Mouse (Mus musculus): ENCODE results near the gene Krt31. TPM values are rescaled to one million over a fixed set of nuclear protein-coding genes. Genes with fewer than 3 reads are reported as not detected.

Gene Krt31
- not detected in 2 replicates for polyA plus RNA-seq (2015; fragmentation: Nextera tagmentation; extraction: Ambion mirVana)

DNA sequence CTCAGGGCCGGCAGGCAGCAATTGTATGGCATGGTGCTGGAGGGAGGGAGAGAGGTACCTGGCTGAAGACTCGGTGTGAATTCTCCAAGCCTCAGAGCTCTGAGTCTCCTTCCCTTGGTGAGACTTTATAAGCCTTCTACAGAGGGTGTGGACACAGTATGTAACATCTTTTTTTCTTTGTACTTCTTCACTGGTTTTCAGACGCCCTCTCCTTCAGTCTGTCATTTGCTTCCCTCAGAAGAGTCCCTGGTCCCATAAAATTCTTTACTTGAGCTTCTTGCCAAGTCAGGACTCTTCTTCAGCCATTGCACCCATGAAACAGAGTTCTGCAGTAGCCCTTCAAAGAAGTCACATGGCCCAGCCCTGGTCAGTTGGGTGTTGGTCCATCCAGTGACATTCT is at the start of gene Krt31:
TSS of gene Krt31 (minus strand) at position 101 of the 400 bp plus-strand sequence.
- H3K4me1 ChIP-seq, result no peaks in the 10 kb centered on the region
- no peak for ATAC-seq
- no peak within 1 kb of the TSS for H3K9ac ChIP-seq
- no peak within 1 kb of the TSS for H3K27ac ChIP-seq
- H3K27me3 ChIP-seq, result no peaks in the 10 kb centered on the region
- no peak within 1 kb of the TSS for H3K4me2 ChIP-seq
- WGBS, result 83% methylated on average over 3 of the region's 3 CpGs
- no peaks in the 10 kb centered on the region for H3K9me3 ChIP-seq (replicated peaks)
- no peak within 1 kb of the TSS for H3K4me3 ChIP-seq
- H3K36me3 ChIP-seq (ENCODE audit: poor library complexity, severe bottlenecking), result no peaks in the 10 kb centered on the region

GRCm38 (mm10) chr11:100097819-100098218 is 47.5 kb upstream of the Krt31 start:
- H3K9me3 ChIP-seq (replicated peaks), result no peaks in the 10 kb centered on the region
- no peaks in the 10 kb centered on the region for H3K4me1 ChIP-seq
- H3K4me3 ChIP-seq, result no peak overlapping the region
- H3K9ac ChIP-seq, result no peak overlapping the region
- H3K36me3 ChIP-seq (ENCODE audit: poor library complexity, severe bottlenecking), result no peaks in the 10 kb centered on the region
- no peak overlapping the region for H3K27ac ChIP-seq
- no peaks in the 10 kb centered on the region for H3K27me3 ChIP-seq
- no peak overlapping the region for H3K4me2 ChIP-seq
- WGBS, result 85% methylated on average over 9 of the region's 9 CpGs
- ATAC-seq, result no peak

- H3K27ac ChIP-seq, result no peak within 1 kb of the TSS
- ATAC-seq, result no peak
- H3K4me3 ChIP-seq, result no peak within 1 kb of the TSS
- H3K4me2 ChIP-seq, result no peak within 1 kb of the TSS
- H3K9ac ChIP-seq, result no peak within 1 kb of the TSS
- no peaks in the 10 kb centered on the region for H3K36me3 ChIP-seq (ENCODE audit: poor library complexity, severe bottlenecking)
- H3K27me3 ChIP-seq, result no peaks in the 10 kb centered on the region
- WGBS, result 50% methylated on average over 9 of the region's 9 CpGs
- no peaks in the 10 kb centered on the region for H3K4me1 ChIP-seq
- no peaks in the 10 kb centered on the region for H3K9me3 ChIP-seq (replicated peaks)
These were observed 45.8 kb upstream of the Krt31 start, which contains the start of gene Krt35 for GRCm38 (mm10) chr11:100096141-100096540. TSS of gene Krt35 (minus strand) at chr11:100096241.

DNA sequence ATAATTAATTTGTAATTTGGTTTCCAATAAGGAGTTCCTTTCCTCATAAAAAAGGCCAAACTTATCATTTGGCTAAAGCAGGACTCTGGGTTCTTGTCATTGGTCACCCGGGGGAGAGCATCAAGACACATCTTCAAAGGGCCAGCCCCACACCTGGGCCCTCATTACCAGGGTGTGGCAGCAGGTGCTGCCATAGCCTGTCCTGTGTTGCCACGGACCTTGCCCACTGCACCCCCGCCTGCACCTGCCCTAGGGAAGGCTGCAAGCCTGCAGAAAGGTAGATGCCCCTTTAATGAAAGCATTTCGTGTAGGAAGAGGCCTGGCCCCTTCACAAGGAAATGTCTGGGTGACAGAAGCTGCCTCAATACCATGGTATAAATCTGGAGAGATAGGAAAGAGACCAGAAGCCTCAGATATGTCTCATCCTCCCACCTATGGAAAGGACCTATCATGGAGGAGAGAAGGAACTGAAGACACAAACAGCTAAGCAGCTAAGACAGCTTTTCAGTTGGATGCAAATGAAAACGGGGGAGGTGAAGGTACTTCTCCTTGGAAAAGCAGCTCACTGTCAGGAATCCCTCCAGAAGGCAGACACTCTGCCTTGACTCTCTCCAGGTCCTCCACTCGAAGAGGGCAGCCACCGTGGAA is 38.2 kb upstream of the Krt31 start:
- H3K4me1 ChIP-seq, result no peaks in the 10 kb centered on the region
- H3K36me3 ChIP-seq (ENCODE audit: poor library complexity, severe bottlenecking), result no peaks in the 10 kb centered on the region
- no peak overlapping the region for H3K27ac ChIP-seq
- no peak for ATAC-seq
- no peak overlapping the region for H3K4me3 ChIP-seq
- WGBS, result 73% methylated on average over 7 of the region's 7 CpGs
- no peaks in the 10 kb centered on the region for H3K9me3 ChIP-seq (replicated peaks)
- no peaks in the 10 kb centered on the region for H3K27me3 ChIP-seq
- H3K9ac ChIP-seq, result no peak overlapping the region
- no peak overlapping the region for H3K4me2 ChIP-seq

- Histone ChIP-seq H3K27me3 (no peaks in the 10 kb centered on the region), H3K4me1 (no peaks in the 10 kb centered on the region), H3K4me3 (no peak within 1 kb of the TSS), H3K9me3 (replicated peaks) (no peaks in the 10 kb centered on the region), H3K4me2 (no peak within 1 kb of the TSS), H3K9ac (no peak within 1 kb of the TSS), H3K27ac (no peak within 1 kb of the TSS), H3K36me3 (ENCODE audit: poor library complexity, severe bottlenecking) (no peaks in the 10 kb centered on the region)
- ATAC-seq, result no peak
- 93% methylated on average over 10 of the region's 10 CpGs for WGBS
These were observed 37.5 kb upstream of the Krt31 start, which contains the start of gene Krt32 for GRCm38 (mm10) chr11:100087861-100088260. TSS of gene Krt32 (minus strand) at chr11:100088226.

DNA sequence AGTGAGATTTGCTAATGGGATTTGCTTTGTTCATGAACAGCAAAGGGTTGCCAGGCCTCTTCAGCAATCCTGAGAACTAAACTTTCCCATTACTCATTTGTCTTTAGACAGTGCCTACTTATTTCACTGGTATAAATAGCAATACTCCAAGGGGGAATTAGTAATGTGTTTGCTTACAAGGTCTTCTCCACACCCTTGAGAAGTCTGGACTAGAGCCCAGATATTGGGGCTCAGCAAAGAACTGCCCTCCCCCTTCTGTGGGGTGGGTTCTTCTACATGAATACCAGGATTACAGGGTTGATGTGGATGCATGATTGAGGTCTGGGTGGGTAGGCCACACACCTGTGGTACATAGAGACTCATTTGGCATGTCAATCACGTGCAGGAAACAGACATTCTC is 23.5 kb upstream of the Krt31 start:
- Histone ChIP-seq H3K9ac (no peak overlapping the region), H3K4me3 (no peak overlapping the region), H3K4me1 (no peaks in the 10 kb centered on the region), H3K27me3 (no peaks in the 10 kb centered on the region), H3K4me2 (no peak overlapping the region), H3K36me3 (ENCODE audit: poor library complexity, severe bottlenecking) (no peaks in the 10 kb centered on the region), H3K9me3 (replicated peaks) (no peaks in the 10 kb centered on the region), H3K27ac (no peak overlapping the region)
- 70% methylated on average over 1 of the region's 1 CpGs for WGBS
- no peak for ATAC-seq

DNA sequence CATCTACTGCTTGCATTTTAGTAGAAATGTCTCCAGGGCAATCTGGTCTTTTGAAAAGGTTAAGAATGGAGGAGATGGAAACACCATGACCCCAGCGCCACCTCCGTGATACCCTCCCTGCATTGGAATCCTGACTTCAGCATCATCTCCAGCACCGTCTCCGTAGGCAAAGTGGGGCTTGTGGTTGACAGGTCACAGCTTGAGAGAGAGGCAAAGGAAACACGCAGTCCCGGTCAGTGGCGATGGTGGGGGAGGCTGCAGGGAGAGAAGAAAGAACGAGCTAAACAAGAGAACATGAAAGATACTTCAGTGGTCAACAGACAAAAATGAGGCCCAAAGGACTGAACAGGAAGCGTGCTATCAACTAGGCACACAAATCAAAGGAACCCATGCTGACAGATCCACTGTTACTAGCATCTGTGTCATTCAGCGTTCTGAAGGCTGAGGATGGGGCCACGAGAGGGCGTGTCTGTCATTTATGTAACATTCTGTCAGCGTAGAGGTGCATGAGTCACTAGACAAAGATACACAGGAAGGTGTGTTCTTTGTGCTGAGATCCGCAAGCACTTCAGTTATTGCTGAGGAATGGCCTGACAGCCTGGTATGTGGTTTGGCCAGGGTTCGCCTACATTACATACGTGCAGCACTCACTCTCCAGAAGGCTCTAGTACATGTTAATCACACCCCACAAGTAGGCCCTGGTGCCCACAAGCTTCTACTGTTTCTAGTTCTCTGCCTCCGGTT is 17.1 kb upstream of the Krt31 start:
- Histone ChIP-seq H3K27ac (no peak overlapping the region), H3K4me2 (no peak overlapping the region), H3K4me1 (no peaks in the 10 kb centered on the region), H3K36me3 (ENCODE audit: poor library complexity, severe bottlenecking) (no peaks in the 10 kb centered on the region), H3K9me3 (replicated peaks) (no peaks in the 10 kb centered on the region), H3K4me3 (no peak overlapping the region), H3K27me3 (no peaks in the 10 kb centered on the region), H3K9ac (no peak overlapping the region)
- no peak for ATAC-seq
- 91% methylated on average over 17 of the region's 17 CpGs for WGBS

GRCm38 (mm10) chr11:100066236-100067010 is 16.1 kb upstream of the Krt31 start:
- no peak for ATAC-seq
- Histone ChIP-seq H3K9ac (no peak overlapping the region), H3K27me3 (no peaks in the 10 kb centered on the region), H3K9me3 (replicated peaks) (no peaks in the 10 kb centered on the region), H3K4me3 (no peak overlapping the region), H3K4me2 (no peak overlapping the region), H3K4me1 (no peaks in the 10 kb centered on the region), H3K36me3 (ENCODE audit: poor library complexity, severe bottlenecking) (no peaks in the 10 kb centered on the region), H3K27ac (no peak overlapping the region)
- WGBS, result 73% methylated on average over 12 of the region's 12 CpGs

DNA sequence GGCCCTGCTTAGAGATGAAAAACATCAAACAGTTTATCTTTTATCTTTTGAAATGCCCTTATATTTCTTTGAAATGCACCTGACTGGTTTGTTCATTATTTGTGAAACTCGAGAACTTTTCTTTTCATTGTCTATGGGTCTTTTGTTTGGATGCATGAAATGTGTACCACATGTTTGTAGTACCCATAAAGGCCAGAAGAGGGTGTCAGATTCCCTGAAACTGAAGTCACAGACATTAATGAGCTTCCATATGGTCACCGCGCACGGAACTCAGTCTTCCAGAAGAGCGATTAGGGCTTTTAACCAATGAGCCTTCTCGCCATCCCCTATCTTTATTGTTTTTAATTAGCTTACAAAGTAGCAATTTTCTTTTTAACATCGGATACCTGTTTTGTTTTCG is 8.5 kb upstream of the Krt31 start:
- H3K36me3 ChIP-seq (ENCODE audit: poor library complexity, severe bottlenecking), result no peaks in the 10 kb centered on the region
- H3K4me3 ChIP-seq, result no peak overlapping the region
- no peaks in the 10 kb centered on the region for H3K9me3 ChIP-seq (replicated peaks)
- no peak overlapping the region for H3K4me2 ChIP-seq
- no peaks in the 10 kb centered on the region for H3K4me1 ChIP-seq
- H3K27ac ChIP-seq, result no peak overlapping the region
- no peak overlapping the region for H3K9ac ChIP-seq
- 61% methylated on average over 8 of the region's 8 CpGs for WGBS
- H3K27me3 ChIP-seq, result no peaks in the 10 kb centered on the region
- no peak for ATAC-seq

DNA sequence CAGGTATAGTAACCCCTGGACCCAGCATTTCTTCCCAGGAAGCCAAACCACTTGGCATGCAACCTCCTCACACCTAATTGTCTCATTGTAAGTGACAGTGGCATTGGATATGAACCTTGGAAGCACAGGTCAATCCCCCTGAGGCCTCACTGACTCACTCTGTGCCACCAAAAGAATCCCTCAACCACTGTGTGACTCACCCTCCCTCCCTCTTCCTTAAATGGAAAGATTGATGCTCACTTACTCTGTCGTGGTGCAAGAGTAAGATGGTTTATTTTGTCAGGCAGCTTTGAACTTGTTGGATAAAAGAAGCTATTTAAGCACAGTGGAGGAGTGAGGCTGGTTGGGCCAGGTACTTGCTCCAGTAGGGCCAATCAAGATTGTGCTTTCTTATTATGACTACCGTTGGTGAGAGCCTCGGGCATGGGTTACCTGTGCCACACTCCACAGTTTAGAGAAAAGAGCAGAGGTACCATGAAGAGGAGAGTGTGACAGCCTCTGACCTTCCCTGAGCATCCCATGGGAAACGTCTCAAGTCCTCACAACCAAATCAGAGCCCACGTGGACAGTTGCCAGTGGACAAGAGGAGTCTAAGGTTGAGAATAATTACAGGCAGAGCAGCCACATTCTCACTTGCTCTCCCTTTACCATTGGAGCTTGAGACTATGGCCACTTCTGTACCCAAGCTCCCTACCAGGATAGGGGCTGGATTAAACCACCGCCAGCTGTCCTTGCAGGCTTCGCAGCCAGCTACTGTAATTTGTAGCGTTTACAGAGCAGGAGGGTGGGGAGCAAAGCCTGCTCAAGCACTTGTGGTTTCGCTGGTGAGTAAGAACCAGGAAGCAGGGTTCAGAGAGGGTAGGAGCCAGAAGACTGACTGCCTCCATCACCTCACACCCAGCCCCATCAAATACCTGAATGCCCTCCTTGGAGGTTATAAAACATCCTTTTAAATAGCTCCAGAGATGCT is 5.6 kb upstream of the Krt31 start:
- Histone ChIP-seq H3K4me3 (no peak overlapping the region), H3K4me2 (no peak overlapping the region), H3K9ac (no peak overlapping the region), H3K27me3 (no peaks in the 10 kb centered on the region), H3K36me3 (ENCODE audit: poor library complexity, severe bottlenecking) (no peaks in the 10 kb centered on the region), H3K27ac (no peak overlapping the region), H3K9me3 (replicated peaks) (no peaks in the 10 kb centered on the region), H3K4me1 (no peaks in the 10 kb centered on the region)
- WGBS, result 83% methylated on average over 9 of the region's 9 CpGs
- ATAC-seq, result no peak

- H3K27ac ChIP-seq, result no peak overlapping the region
- no peak overlapping the region for H3K9ac ChIP-seq
- no peaks in the 10 kb centered on the region for H3K4me1 ChIP-seq
- H3K4me3 ChIP-seq, result no peak overlapping the region
- WGBS, result 92% methylated on average over 2 of the region's 2 CpGs
- ATAC-seq, result no peak
- H3K9me3 ChIP-seq (replicated peaks), result no peaks in the 10 kb centered on the region
- H3K4me2 ChIP-seq, result no peak overlapping the region
- no peaks in the 10 kb centered on the region for H3K36me3 ChIP-seq (ENCODE audit: poor library complexity, severe bottlenecking)
- no peaks in the 10 kb centered on the region for H3K27me3 ChIP-seq
These were observed 3.2 kb downstream of the Krt31 start for GRCm38 (mm10) chr11:100047193-100047592.
